13 mouse cellular contexts compared by ENCODE assay signal in genomic region chr19:21173896-21174483, GRCm38 (mm10).
DNase-seq lines count a peak whose midpoint lies in the region; ATAC-seq lines count a peak whose summit lies in the region.
"Had no signal": no experiment of that assay in that cellular context is flagged by ENCODE, and none has a peak within 500 bp of the region (broad histone marks: within the 10 kb centered on the region; RNA-seq: fewer than 3 reads in every experiment).

No protein-coding gene starts in this region.

- no peak overlapping the region for H3K4me3 ChIP-seq in intestine, embryonic 16.5 days (ENCODE audit: low read length)
- no peak overlapping the region for H3K4me3 ChIP-seq in intestine, embryonic 15.5 days (replicated peaks)
- H3K4me3 ChIP-seq in kidney, embryonic 14.5 days (ENCODE audit: low read length), result no peak overlapping the region
- H3K4me3 ChIP-seq in stomach, embryonic 16.5 days (replicated peaks; ENCODE audit: low read length), result no peak overlapping the region
- no peak overlapping the region for H3K4me3 ChIP-seq in midbrain, embryonic 11.5 days (ENCODE audit: low read depth, low read length)
- H3K4me3 ChIP-seq: embryonic facial prominence, embryonic 15.5 days; heart, embryonic 15.5 days; limb, embryonic 12.5 days had no signal

- H3K4me2 ChIP-seq in intestine, embryonic 16.5 days (ENCODE audit: low read depth, low read length), result no peak overlapping the region
- H3K4me2 ChIP-seq in intestine, embryonic 15.5 days (replicated peaks), result no peak overlapping the region
- H3K4me2 ChIP-seq in kidney, embryonic 14.5 days (replicated peaks; ENCODE audit: low read depth, low read length), result no peak overlapping the region
- 0 out of 2 replicates have a peak overlapping the region, but pooled peaks have one; percentile 19 for H3K4me2 ChIP-seq in stomach, embryonic 16.5 days (ENCODE audit: low read depth, low read length)
- H3K4me2 ChIP-seq in midbrain, embryonic 11.5 days, result no peak overlapping the region
- H3K4me2 ChIP-seq: embryonic facial prominence, embryonic 15.5 days; heart, embryonic 15.5 days; limb, embryonic 12.5 days had no signal

- peak; percentile 75 for DNase-seq in adipocyte (ENCODE audit: low spot score)
- no peak for DNase-seq in midbrain, embryonic 11.5 days (ENCODE audit: low spot score, missing footprints)
- DNase-seq in testis, postnatal 14 days (ENCODE audit: low spot score), result no peak
- DNase-seq in yolk sac, embryonic 10.5 days (ENCODE audit: low spot score), result no peak
- DNase-seq: cerebellum, adult 18-20 months had no signal

- no peak overlapping the region for H3K9ac ChIP-seq in intestine, embryonic 16.5 days (ENCODE audit: low read depth, low read length)
- no peak overlapping the region for H3K9ac ChIP-seq in intestine, embryonic 15.5 days
- no peak overlapping the region for H3K9ac ChIP-seq in kidney, embryonic 14.5 days (ENCODE audit: low read depth, low read length)
- no peak overlapping the region for H3K9ac ChIP-seq in stomach, embryonic 16.5 days (ENCODE audit: low read length)
- H3K9ac ChIP-seq in midbrain, embryonic 11.5 days (ENCODE audit: low read length), result no peak overlapping the region
- H3K9ac ChIP-seq: embryonic facial prominence, embryonic 15.5 days; heart, embryonic 15.5 days; limb, embryonic 12.5 days had no signal

- H3K27ac ChIP-seq in intestine, embryonic 16.5 days (ENCODE audit: low read length), result no peak overlapping the region
- no peak overlapping the region for H3K27ac ChIP-seq in intestine, embryonic 15.5 days
- 0 out of 2 replicates have a peak overlapping the region, but pooled peaks have one; percentile 3 for H3K27ac ChIP-seq in kidney, embryonic 14.5 days (ENCODE audit: low read depth, low read length)
- H3K27ac ChIP-seq in stomach, embryonic 16.5 days (ENCODE audit: low read length), result peak overlapping the region; percentile 38
- H3K27ac ChIP-seq in midbrain, embryonic 11.5 days (ENCODE audit: low read depth, low read length), result no peak overlapping the region
- H3K27ac ChIP-seq: heart, embryonic 15.5 days; limb, embryonic 12.5 days had no signal

- no peaks in the 10 kb centered on the region for H3K9me3 ChIP-seq in intestine, embryonic 16.5 days (ENCODE audit: control insufficient read depth, low read length)
- no peaks in the 10 kb centered on the region for H3K9me3 ChIP-seq in intestine, embryonic 15.5 days
- H3K9me3 ChIP-seq in kidney, embryonic 14.5 days (ENCODE audit: control insufficient read depth, low read length), result no peaks in the 10 kb centered on the region
- H3K9me3 ChIP-seq in stomach, embryonic 16.5 days (replicated peaks; ENCODE audit: control insufficient read depth, low read length), result no peaks in the 10 kb centered on the region
- H3K9me3 ChIP-seq in midbrain, embryonic 11.5 days (ENCODE audit: control insufficient read depth, low read length), result no peaks in the 10 kb centered on the region
- H3K9me3 ChIP-seq: embryonic facial prominence, embryonic 15.5 days; heart, embryonic 15.5 days; limb, embryonic 12.5 days had no signal

- 32% methylated on average over 5 of the region's 5 CpGs for WGBS in intestine, embryonic 16.5 days
- 23% methylated on average over 5 of the region's 5 CpGs for WGBS in intestine, embryonic 15.5 days
- 28% methylated on average over 5 of the region's 5 CpGs for WGBS in kidney, embryonic 14.5 days
- 27% methylated on average over 5 of the region's 5 CpGs for WGBS in stomach, embryonic 16.5 days
- 82% methylated on average over 5 of the region's 5 CpGs for WGBS in midbrain, embryonic 11.5 days

- no peaks in the 10 kb centered on the region for H3K27me3 ChIP-seq in intestine, embryonic 16.5 days (replicated peaks; ENCODE audit: control insufficient read depth, insufficient read depth, low read length)
- no peaks in the 10 kb centered on the region for H3K27me3 ChIP-seq in intestine, embryonic 15.5 days (replicated peaks)
- H3K27me3 ChIP-seq in kidney, embryonic 14.5 days (ENCODE audit: control insufficient read depth, insufficient read depth, low read length), result no peaks in the 10 kb centered on the region
- no peaks in the 10 kb centered on the region for H3K27me3 ChIP-seq in stomach, embryonic 16.5 days (ENCODE audit: control insufficient read depth, insufficient read depth, low read length)
- H3K27me3 ChIP-seq in midbrain, embryonic 11.5 days (ENCODE audit: control insufficient read depth, insufficient read depth, low read length), result no peaks in the 10 kb centered on the region
- H3K27me3 ChIP-seq: CH12.LX; embryonic facial prominence, embryonic 15.5 days; heart, embryonic 15.5 days; limb, embryonic 12.5 days had no signal

- H3K36me3 ChIP-seq in intestine, embryonic 16.5 days (ENCODE audit: control insufficient read depth, insufficient read depth, low read length), result no peaks in the 10 kb centered on the region
- H3K36me3 ChIP-seq in intestine, embryonic 15.5 days, result no peaks in the 10 kb centered on the region
- no peaks in the 10 kb centered on the region for H3K36me3 ChIP-seq in kidney, embryonic 14.5 days (ENCODE audit: control insufficient read depth, insufficient read depth, low read length)
- H3K36me3 ChIP-seq in stomach, embryonic 16.5 days (ENCODE audit: control insufficient read depth, insufficient read depth, low read length), result no peaks in the 10 kb centered on the region
- no peaks in the 10 kb centered on the region for H3K36me3 ChIP-seq in midbrain, embryonic 11.5 days (ENCODE audit: control insufficient read depth, insufficient read depth, low read length)
- H3K36me3 ChIP-seq: embryonic facial prominence, embryonic 15.5 days; heart, embryonic 15.5 days; limb, embryonic 12.5 days had no signal

- ATAC-seq in intestine, embryonic 16.5 days, result peak; percentile 23; the same call in 1 of the 2 replicates
- ATAC-seq in intestine, embryonic 15.5 days, result no peak
- peak; percentile 46; the same call in 1 of the 2 replicates for ATAC-seq in kidney, embryonic 14.5 days (ENCODE audit: low FRiP score, low TSS enrichment)
- ATAC-seq in stomach, embryonic 16.5 days (ENCODE audit: insufficient read depth, low FRiP score), result no peak
- ATAC-seq in midbrain, embryonic 11.5 days (ENCODE audit: low FRiP score), result no peak

- H3K4me1 ChIP-seq in intestine, embryonic 16.5 days (ENCODE audit: control insufficient read depth, insufficient read depth, low read length), result peaks cover 24% of the 10 kb centered on the region
- H3K4me1 ChIP-seq in intestine, embryonic 15.5 days (replicated peaks), result peaks cover 8% of the 10 kb centered on the region; the same call in 1 of the 2 replicates
- peaks cover 22% of the 10 kb centered on the region for H3K4me1 ChIP-seq in kidney, embryonic 14.5 days (ENCODE audit: control insufficient read depth, insufficient read depth, low read length)
- H3K4me1 ChIP-seq in stomach, embryonic 16.5 days (ENCODE audit: control insufficient read depth, insufficient read depth, low read length), result 0 out of 2 replicates have a peak, but pooled peaks cover 4% of the 10 kb centered on the region
- H3K4me1 ChIP-seq in midbrain, embryonic 11.5 days (ENCODE audit: control insufficient read depth, insufficient read depth, low read length), result peaks cover 12% of the 10 kb centered on the region
- H3K4me1 ChIP-seq: embryonic facial prominence, embryonic 15.5 days; limb, embryonic 12.5 days had no signal

Comparison
In these comparisons a context has a peak if more than half of its experiments do, and no peak if none do; other contexts are left out.
1. ATAC-seq: peak in intestine, embryonic 16.5 days (single experiment) and kidney, embryonic 14.5 days (single experiment); none in intestine, embryonic 15.5 days (single experiment), stomach, embryonic 16.5 days (single experiment) and midbrain, embryonic 11.5 days (single experiment).
2. H3K27ac ChIP-seq: peak in kidney, embryonic 14.5 days (single experiment) and stomach, embryonic 16.5 days (single experiment); none in intestine, embryonic 16.5 days (single experiment), intestine, embryonic 15.5 days (single experiment) and midbrain, embryonic 11.5 days (single experiment).